Mouse (Mus musculus) gastrocnemius, adult 8-10 months (tissue): ENCODE results near the gene Erc2. TPM values are rescaled to one million over a fixed set of nuclear protein-coding genes. Genes with fewer than 3 reads are reported as not detected.

Experiments used
- DNase-seq, 2 experiments: peaks; one replicate each; pipeline ENCODE4 v3.0.0; 2022; ENCODE audit warnings: low spot score in 2 of 2
- total RNA-seq, 4 experiments: library from RNA; stranded (reverse); gene quantifications; 2 replicates each; pipeline ENCODE4 v1.2.4; 2022

Gene Erc2
- total RNA-seq, 4 experiments from 2014 or later: 0.19 to 0.70 (median 0.36) TPM; not detected in 1

DNA sequence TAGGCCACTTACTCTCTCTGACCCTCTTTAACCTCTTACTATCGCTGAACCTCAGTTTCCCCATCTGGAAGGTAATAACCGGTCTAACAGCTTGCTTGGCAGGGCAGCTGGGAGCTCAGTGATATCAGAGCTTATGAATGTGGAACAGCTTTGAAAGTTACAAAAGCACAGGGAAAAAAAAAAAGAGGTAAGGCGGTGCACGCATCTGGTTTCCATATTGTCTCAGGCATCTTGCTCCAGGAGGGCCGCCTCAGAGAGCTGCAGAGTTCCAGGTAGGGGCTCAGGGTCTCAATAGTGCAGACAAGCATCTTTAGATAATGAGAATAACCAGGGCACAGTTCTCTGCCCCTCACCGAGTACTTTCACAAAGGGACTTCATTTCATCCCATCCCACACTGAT, 816.9 kb downstream of the Erc2 start:
- no peak for DNase-seq

DNA sequence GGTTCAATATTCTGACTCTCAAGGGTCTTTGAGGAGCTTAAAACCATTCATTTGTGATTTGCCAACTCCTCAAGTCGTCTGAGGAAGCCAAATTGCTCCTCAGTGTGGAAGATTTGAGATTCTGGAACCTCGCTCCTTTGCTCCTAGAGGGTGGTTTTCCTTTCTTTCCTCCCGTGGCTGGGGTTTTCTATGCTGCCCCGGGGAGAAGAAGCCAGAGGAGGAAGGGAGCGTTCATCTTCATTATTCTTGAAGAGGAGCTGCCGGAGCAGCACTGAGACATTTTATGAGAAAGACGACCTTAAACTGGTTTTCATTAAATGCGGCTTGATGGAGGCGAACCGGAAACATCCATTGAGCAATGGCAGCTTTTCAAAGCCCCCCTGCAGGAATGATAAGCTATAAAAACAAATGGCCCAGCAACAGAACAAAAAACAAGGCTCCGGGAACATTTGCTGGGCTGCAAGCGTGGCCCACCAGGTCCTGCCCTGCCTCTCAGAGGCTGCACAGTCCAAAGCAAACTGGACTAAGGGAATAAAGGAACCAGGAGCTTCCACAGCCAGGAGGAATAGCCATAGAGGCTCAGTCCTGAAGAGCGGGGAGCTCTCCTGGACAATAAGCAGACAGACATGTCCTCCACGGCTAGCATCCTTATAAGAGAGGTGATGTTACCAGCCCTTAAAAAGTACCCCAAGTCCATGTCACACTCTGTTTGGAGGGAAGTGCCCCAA, 819.2 kb downstream of the Erc2 start:
- no peak for DNase-seq

DNA sequence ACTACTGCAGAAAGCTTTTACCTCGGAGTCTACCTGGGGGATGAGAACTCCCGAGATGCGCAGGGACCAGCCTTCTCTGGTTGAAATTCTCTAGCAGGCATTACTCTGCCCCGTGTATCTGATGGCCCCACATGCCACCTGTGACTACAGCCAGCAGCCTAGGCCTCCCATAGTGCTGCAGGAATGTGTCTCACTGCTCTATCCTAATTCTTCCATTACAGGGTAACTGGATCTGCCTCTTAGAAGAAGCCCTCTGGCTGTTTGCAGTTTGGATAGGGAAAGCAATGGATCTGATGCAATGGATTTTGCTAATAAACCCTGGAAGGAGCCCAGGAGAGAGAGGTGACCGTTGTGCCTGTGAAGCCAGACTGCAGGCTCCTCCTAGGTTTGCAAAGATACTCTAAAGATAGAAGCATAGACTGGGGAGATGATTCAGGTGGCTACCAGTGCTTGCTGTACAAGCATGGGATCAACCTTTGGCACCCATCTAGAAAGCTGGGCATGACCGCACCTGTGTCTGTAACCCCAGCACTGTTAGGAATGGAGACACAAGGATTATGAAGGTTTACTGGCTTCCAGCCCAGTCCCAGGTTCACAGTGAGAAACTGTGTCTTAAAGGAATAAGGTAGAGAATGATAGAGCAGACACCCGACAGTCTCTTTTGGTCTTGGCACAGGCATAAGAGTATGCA, 821.2 kb downstream of the Erc2 start:
- DNase-seq: no peak

DNA sequence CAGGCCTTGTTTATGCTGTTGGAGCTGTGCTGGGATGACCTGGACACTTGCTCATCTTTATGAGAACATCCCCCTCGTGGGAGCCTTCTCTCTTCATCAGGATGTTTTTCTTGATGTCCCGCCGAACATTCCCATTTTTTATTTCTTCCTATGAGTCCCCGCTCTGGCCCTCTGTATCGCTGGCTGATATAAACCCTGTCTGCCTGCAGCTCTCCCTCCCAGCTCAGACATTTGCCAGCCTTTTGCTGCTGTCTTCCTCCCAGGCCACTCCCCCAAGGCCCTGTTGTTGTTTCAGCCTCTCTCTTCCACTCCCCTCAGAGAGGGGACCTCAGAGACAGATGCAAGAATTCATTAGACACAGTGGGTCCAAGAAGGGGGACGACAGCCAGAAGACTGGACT, 823.5 kb downstream of the Erc2 start:
- DNase-seq: no peak

DNA sequence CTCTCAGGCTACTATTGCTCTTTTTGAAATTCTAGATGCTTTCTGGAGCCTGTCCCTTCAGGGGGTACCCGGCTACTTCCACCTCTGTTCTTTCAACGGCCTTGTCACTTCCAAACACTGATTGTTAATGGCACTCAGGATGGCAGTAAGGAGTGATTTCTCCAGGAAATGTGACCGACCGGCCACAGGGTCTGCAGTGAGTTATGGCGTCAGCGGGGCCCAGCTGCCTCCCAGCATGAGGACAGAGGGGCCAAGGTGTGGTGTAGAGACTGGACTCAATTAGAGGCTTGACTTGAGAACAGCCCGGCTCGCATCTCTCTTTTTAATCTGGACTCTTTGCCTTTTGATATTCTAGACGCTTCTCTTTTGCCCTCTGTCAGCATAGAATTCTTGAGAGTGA, 829.5 kb downstream of the Erc2 start:
- no peak for DNase-seq

DNA sequence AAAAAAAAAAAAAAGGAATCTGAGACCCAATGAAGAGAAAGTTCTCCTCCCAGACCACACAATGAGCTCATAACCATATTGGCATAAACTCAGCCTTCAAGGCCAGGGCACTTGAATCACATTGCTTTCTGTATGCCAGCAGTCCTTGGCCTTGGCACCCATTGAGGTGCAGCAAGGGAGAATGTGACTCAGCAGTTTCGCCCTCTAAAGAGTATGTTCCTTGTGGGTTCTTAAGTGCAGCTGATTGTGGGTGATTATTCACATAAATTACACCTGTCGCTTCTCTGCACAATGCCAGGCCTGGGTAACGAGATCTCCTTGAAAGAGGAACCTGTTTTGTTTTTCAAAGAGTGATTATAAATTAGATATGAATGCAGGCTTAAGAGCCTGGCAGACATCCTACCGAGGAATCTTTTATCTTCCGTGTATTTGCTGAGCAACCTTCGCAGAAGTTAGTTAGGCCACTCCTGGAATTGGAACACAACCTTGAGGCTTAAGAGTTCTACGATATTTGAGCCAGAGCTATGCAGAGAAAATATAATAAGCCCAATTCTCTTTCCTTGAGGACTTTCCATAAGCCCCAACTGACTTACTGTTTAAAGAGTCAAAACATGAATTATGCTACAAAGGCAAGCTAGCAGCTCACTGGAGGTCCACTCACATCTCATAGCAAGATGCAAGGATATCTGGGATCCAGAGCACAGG, 834.3 kb downstream of the Erc2 start:
- no peak for DNase-seq

DNA sequence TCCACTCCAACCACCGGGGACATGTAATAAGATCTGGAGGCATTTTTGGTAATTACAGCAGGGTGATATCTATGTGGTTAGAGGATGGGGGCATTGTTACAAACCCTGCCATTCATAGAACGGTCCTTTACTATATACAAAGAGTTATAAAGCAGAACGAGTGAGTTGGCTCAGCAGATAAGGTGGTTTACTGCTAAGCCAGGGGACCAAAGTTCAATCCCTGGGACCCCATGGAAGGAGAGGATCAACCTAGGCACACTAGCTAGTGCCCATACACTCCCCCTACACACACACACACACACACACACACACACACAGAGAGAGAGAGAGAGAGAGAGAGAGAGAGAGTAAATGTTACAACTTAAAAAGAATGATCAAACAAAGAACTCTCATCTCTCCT, 835.2 kb downstream of the Erc2 start:
- DNase-seq: no peak

DNA sequence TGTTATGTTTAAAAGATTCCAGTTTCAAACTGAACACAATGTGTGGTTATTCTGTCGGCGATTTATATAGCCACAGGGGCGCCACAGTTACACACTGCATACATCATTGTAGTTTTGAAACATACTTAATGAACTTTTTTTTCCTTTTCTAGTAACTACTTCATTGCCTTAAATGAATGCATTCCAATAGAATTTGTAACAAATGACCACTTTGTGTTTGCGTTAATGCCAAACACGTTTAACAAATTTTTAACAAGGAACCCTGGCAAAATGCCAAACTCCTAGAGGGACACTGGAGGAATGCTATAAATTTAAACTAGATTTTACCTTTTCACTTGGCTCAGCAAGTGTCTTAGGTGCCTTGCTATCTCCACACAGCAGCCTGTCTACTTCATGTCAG, 845.7 kb downstream of the Erc2 start:
- DNase-seq: no peak

DNA sequence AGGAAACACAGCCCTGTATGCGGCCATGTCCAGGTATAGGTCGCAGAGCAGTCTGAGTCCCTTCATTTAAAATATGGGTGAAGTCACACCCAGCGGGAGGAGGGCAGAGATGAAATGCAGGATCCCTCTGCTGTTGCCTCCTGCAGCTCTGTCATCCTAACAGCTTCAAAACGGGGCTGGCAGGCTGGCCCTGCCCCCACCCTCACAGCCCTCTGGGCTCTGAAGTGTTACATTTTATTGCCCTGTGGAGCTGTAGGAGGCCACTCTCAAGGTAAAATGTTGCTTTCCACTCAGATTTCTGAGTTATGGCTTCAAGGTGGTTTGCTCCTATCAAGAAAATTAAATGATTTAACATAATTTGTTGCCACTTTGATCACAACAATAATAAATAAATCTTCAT, 847.5 kb downstream of the Erc2 start:
- DNase-seq: no peak

DNA sequence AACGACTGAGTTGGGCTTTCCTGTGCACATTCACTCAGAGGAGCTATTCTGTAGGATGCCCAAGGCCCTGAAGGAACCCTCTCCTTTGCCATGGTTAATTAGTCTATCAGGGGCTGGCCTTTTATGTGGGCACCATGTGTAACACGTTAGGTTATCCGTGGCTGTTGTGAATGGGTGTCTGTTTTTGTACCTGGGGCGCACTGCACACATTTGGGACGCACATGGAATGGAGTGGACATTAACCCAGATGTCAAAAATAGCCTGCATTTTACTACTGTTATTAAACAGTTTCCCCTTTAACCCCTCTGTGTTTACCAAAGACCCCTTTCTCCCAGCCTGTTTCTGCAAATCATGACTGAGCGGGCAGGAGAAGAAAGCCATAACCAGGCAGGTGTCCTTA, 848.0 kb downstream of the Erc2 start:
- no peak for DNase-seq

DNA sequence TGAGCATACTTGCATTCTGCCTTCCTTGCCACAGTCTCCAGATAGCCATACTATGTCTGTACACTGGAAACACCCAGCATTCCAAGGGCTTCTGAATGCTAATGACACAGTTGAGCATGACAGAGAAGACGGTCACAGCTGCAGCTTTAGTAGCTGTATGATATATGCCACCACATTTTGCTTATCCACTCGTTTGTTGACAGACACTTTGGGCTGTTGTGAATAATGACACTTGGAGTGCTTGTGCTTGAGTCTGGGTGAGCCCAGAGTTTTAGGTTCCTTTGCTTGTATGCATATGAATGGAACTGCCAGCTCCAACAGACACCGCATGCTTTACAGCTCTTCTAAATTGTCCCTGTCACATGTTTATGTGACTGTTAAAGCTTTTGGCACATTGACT, 852.8 kb downstream of the Erc2 start:
- DNase-seq: no peak

DNA sequence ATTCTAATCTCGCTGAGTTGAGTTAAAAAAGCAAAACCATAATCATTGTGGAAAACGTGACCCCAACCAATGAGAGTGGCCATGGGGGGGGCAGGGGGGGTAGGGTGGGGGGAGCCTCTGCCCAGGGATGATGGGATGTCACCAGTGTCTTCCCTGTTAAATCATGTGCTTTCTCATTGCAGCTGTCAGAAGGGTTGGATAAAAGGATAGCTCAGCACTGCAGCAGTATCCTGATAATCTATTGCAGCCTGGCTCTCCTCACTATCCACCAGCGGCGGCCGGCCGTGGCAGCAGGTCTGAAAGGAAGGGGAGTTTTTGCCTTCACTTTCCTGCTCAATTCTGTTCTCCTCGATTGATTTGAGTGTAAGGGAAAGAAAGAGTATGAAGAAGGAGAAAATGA, 853.2 kb downstream of the Erc2 start:
- DNase-seq: no peak

DNA sequence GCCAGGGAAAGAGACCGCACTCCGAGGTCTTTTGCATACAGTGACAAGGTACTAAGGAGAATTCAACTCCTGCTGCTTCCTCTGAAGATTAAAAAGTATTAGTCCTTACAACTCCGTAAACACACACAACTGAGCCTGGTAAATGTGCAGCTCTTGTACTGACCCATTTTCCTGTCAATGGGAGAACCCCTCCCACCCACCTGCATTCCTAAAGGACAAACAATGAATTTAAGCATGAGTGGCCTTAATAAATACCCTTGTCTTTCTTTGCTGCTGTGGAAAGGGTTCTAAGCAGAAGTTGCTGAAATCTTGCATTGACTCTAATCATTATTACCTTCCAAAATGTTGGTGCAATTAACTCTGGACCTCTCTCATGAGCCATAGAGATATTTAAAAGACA, 854.5 kb downstream of the Erc2 start:
- DNase-seq: no peak

DNA sequence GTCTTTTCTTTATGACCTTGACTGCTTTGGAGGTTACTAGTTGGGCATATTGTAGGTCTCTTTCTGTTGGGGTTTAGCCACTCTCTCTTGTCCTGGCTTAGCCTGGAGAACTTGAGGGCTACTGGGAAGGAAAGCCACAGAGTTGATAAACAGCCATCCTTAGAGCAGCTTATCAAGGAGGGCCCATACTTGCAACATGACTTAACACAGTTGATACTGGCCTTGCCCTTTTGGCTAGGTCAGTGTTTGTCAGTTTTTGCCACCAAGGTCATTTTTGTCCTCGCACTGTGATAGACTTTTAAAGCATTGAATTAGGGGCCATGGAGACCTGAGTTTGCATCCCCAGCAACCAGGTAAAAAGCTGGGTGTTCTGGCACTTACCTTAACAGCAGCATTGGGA, 858.6 kb downstream of the Erc2 start:
- DNase-seq: no peak

DNA sequence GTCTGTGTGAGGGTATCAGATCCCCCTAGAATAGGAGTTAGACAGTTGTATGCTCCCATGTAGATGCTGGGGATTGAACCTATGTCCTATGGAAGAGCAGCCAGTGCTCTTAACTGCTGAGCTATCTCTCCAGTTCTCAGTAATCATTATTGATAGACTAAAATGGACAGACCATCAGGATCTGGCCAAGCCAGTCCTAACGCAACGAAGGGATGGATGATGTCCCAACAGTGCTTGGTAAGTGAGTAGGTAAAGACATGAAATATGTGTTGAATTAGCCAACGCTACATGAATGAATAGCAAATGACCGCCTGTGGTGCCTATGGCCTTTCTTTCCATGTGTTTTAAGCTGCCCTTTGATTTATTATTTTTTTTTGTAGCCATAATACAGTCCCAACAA, 871.6 kb downstream of the Erc2 start:
- DNase-seq: no peak

DNA sequence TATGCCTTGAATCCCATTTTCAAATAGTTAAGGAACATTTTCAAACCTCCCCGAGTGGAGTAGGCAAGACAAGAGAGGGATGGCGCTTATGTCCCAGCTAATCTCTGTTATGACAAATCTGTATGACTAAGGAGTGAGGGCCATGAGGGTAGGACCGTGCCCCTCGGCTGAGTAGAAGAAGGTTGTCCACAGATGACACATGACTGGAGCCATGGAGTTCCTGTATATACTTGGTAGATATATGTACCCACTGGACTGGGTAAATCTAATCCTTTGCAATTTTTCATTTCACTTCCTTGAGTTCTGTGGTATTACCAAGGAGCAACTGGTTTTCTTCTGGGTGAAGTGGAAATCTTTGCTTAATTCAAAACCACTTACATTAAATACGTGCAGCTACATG, 872.0 kb downstream of the Erc2 start:
- DNase-seq: no peak

DNA sequence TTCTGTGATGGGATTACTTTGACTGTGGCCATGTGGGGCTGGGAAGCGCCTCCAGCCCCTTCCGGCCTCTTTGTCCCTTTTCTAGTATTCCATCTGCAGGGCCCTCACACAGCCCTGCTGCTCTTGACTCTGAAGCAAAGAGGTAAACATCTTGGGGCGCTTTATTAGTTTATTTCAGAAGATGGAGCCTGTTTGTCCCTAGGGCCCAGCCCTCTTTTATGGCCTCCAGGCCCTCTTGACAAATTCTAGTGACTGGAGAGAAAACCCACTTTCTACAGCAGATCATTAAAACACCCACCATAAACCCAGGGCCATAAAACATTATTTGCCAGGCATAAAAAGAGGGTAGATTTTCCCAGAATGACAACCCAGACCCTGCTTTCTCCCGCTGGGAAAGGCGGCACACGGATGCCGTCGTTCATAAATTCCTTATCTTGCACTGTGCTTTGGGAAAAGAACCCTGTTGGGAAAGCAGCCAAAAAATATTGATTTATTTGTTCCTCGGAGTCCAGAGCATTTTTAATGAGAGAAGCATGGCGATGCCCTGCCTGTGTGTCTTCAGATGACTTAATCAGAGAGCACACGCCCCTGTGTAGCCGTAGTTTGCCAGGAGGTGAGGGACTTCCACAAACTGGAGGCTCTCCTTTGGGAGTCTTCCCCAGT, 879.1 kb downstream of the Erc2 start:
- DNase-seq: no peak

DNA sequence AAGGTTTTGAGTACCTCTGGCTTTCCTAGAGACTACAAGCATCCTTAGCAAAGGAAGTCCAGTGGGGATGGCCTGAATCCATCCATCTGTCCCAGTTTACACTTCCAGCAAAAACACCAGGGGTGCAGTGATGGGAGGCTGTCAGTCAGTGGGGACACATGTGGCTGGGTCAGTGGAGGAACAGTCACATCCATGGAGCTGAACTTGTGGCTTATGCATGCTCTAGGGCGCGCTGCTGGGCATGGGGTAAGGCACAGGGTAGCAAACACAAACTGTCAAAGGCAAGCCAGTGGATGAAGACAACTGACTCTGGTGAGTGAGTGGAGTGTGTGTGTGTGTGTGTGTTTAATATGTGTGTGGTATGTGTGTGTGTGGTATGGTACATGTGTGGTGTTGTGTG, 881.0 kb downstream of the Erc2 start:
- DNase-seq: no peak

DNA sequence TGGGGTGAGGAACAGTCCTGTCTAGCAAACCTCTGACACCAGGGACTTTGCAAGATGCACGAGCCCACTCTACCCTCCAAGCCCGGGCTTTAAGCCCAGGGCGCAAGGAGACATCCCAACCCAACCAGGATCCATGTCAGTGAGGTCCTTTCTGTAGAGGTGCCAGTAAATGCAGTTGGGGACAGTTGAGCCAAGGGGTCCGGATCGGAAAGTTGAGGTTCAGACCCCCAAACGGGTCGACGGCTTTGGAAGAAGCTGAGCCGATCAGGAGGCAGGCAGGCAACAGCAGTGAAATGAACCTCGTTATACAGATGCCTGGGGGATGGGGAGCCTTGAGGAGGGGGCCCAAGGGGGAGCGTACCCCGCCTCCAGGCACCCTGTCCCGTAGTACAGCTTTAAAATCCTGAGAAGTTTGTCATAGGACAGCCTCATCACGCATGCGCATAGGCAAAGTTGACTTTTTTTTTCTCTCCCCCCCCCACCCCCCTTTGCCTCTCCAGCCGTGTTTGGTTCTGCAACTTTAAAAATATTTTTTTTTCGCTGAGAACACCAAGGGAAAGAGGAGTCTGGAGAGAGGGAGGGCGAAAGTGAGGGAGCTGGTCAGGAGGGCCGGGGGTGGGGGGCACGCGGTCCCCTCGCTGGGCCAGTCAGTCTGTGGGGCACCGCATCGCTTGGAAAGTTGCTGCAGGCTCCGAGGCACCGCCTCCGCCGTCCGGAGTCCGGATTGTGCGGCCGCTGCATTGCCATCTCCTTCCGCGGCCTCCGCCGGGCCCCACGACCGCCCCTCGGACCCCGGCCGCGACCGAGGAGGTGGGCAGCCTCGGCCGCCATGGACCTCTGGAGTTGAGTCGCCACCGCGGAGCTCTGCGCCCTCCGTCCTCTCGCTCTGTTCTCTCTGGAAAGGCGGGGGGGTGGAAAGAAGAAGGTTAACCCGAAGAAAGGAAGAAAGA, 882.1 kb downstream of the Erc2 start, which contains the start of gene Wnt5a:
Gene Wnt5a (plus strand): TSS at position 650 of the 950 bp plus-strand sequence.
- DNase-seq: peak in 1 of 2 experiments; percentile 21

DNA sequence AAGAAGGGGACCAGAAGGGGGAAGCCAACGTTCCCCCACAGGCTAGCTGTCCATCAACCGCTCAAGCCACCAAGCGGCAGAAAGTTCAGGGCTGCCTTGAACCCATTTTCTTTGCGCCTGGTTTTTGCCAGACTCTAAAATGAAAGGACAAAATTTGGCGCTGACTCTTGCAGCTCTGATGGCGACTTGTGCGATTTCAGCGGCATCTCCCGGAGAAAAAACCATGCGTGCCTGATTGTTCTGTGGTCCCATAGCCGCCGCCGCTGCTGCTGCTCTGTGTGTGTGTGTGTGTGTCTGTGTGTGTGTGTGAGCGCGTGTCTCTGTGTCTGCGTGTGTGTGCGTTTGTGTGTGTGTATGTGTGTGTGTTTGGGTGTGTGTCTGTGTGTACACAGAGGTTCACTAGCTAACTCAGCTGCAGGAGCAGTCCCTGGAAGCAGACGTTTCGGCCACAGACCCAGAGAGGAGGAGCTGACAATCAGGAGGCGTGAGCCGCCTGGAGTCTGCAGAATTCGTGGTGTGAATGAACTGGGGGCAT, 882.9 kb downstream of the Erc2 start:
- peak in 1 of 2 experiments; percentile 19 for DNase-seq
